In genomic region chr12:80130558-80131358, GRCm38 (mm10) we compare ENCODE assay signal across 8 mouse cellular contexts. TPM values are rescaled to one million over a fixed set of nuclear protein-coding genes. Genes with fewer than 3 reads are reported as not detected.
DNase-seq lines count a peak whose midpoint lies in the region; ATAC-seq and TF ChIP-seq lines count a peak whose summit lies in the region.

No protein-coding gene starts in this region.

- no peak for DNase-seq in left cerebral cortex, adult 2 months (ENCODE audit: extremely low spot score in 1 of 2, low spot score in 2 of 2)
- no peak for DNase-seq in left cerebral cortex, postnatal 25 days (ENCODE audit: low spot score in 2 of 2)
- DNase-seq in embryonic facial prominence, embryonic 14.5 days (ENCODE audit: low spot score) = peak; percentile 91
- no peak for DNase-seq in hindbrain, embryonic 14.5 days (ENCODE audit: low spot score)
- DNase-seq in liver = peak; percentile 75
- DNase-seq in natural killer cell, adult 2 months (ENCODE audit: low spot score in 2 of 2) = peak; percentile 54 to 58
- DNase-seq in cerebellum, postnatal 4 days (ENCODE audit: low spot score in 2 of 2) = no peak
- no peak for DNase-seq in cerebellum, adult 9-10 months

- H3K4me3 ChIP-seq in left cerebral cortex, adult 2 months = no peak overlapping the region
- no peak overlapping the region for H3K4me3 ChIP-seq in embryonic facial prominence, embryonic 14.5 days (ENCODE audit: low read depth, low read length)
- H3K4me3 ChIP-seq in hindbrain, embryonic 14.5 days (replicated peaks; ENCODE audit: low read length) = no peak overlapping the region

- peak; percentile 48; the same call in 1 of the 2 replicates for ATAC-seq in embryonic facial prominence, embryonic 14.5 days (ENCODE audit: low read depth)
- peak; percentile 59; the same call in 1 of the 2 replicates for ATAC-seq in hindbrain, embryonic 14.5 days (ENCODE audit: low FRiP score)

- WGBS in embryonic facial prominence, embryonic 14.5 days = 6% methylated on average over 5 of the region's 6 CpGs
- under 1% methylated on average over 6 of the region's 6 CpGs for WGBS in hindbrain, embryonic 14.5 days

- H3K4me1 ChIP-seq in embryonic facial prominence, embryonic 14.5 days (ENCODE audit: control insufficient read depth, insufficient read depth, low read length) = peaks cover 27% of the 10 kb centered on the region
- H3K4me1 ChIP-seq in hindbrain, embryonic 14.5 days (replicated peaks; ENCODE audit: control insufficient read depth, insufficient read depth, low read length) = peaks cover 32% of the 10 kb centered on the region

- no peaks in the 10 kb centered on the region for H3K36me3 ChIP-seq in embryonic facial prominence, embryonic 14.5 days (ENCODE audit: control insufficient read depth, insufficient read depth, low read length)
- no peaks in the 10 kb centered on the region for H3K36me3 ChIP-seq in hindbrain, embryonic 14.5 days (replicated peaks; ENCODE audit: control insufficient read depth, insufficient read depth)

- TF ChIP-seq CTCF in left cerebral cortex, adult 2 months (IDR thresholded peaks at IDR 0.05) = no peak

- H3K27me3 ChIP-seq in embryonic facial prominence, embryonic 14.5 days (replicated peaks; ENCODE audit: control insufficient read depth, insufficient read depth, low read length) = no peaks in the 10 kb centered on the region
- H3K27me3 ChIP-seq in hindbrain, embryonic 14.5 days (ENCODE audit: control insufficient read depth, insufficient read depth, low read length) = no peaks in the 10 kb centered on the region

- no peaks in the 10 kb centered on the region for H3K9me3 ChIP-seq in embryonic facial prominence, embryonic 14.5 days (ENCODE audit: control insufficient read depth, low read length)
- no peaks in the 10 kb centered on the region for H3K9me3 ChIP-seq in hindbrain, embryonic 14.5 days (ENCODE audit: control insufficient read depth, low read length)

- intact Hi-C loops in left cerebral cortex, adult 2 months (cut with DNase I) = loop anchor here (5.0 kb wide), 2 partner anchors 603 to 823 kb away; no protein-coding TSS in a partner anchor
- intact Hi-C loops in left cerebral cortex, postnatal 25 days (cut with DNase I) = loop anchor here (5.0 kb wide), 1 partner anchor 603 kb away; no protein-coding TSS in a partner anchor

- H3K27ac ChIP-seq in left cerebral cortex, adult 2 months = peak overlapping the region; percentile 99
- peak overlapping the region; percentile 96 for H3K27ac ChIP-seq in embryonic facial prominence, embryonic 14.5 days (replicated peaks; ENCODE audit: low read depth, low read length)
- peak overlapping the region; percentile 93 for H3K27ac ChIP-seq in hindbrain, embryonic 14.5 days

- H3K9ac ChIP-seq in embryonic facial prominence, embryonic 14.5 days (ENCODE audit: low read depth, low read length) = peak overlapping the region; percentile 91
- peak overlapping the region; percentile 14; the same call in 1 of the 2 replicates for H3K9ac ChIP-seq in hindbrain, embryonic 14.5 days

- peak overlapping the region; percentile 86 for H3K4me2 ChIP-seq in embryonic facial prominence, embryonic 14.5 days (ENCODE audit: low read depth, low read length)
- peak overlapping the region; percentile 66 for H3K4me2 ChIP-seq in hindbrain, embryonic 14.5 days (replicated peaks)

RNA-seq across cellular contexts. Expression of gene Zfp36l1, which starts 17.9 kb away (rescaled TPM):
- 10 to 100 TPM; 32.7 to 39.2 TPM for total RNA-seq in left cerebral cortex, adult 2 months (2021)
- total RNA-seq in left cerebral cortex, postnatal 25 days (2021) = 10 to 100 TPM; 35.3 to 42.8 TPM
- 145 and 151 TPM in 2 replicates for polyA plus RNA-seq in embryonic facial prominence, embryonic 14.5 days (2014; fragmentation: Nextera tagmentation; extraction: Ambion mirVana)
- polyA plus RNA-seq in hindbrain, embryonic 14.5 days (2014; fragmentation: Nextera tagmentation; extraction: Ambion mirVana) = 47.7 and 48.8 TPM in 2 replicates

Comparison
In these comparisons a context has a peak if more than half of its experiments do, and no peak if none do; other contexts are left out.
1. DNase-seq: peak in embryonic facial prominence, embryonic 14.5 days (single experiment), liver (single experiment) and natural killer cell, adult 2 months (2 of 2); none in left cerebral cortex, adult 2 months (0 of 2), left cerebral cortex, postnatal 25 days (0 of 2), hindbrain, embryonic 14.5 days (single experiment), cerebellum, postnatal 4 days (0 of 2) and cerebellum, adult 9-10 months (single experiment).
2. Peak in every context shown above with its lines, with median percentiles within 50 percentile points of each other: H3K27ac ChIP-seq.